Mouse (Mus musculus) layer of hippocampus, postnatal 10 days (tissue): Measurements from ENCODE around the gene Cdc42ep2. TPM values are rescaled to one million over a fixed set of nuclear protein-coding genes. Genes with fewer than 3 reads are reported as not detected.

Experiments used
- DNase-seq, 2 experiments: peaks; one replicate each; pipeline ENCODE4 v3.0.0; 2021; ENCODE audit warnings: low spot score in 2 of 2
- total RNA-seq, 2 experiments: library from RNA; stranded (reverse); gene quantifications; 2 replicates each; pipeline ENCODE4 v1.2.3; 2021

The Cdc42ep2 gene
- total RNA-seq, 2 experiments from 2014 or later: 5.2 to 5.7 TPM

DNA sequence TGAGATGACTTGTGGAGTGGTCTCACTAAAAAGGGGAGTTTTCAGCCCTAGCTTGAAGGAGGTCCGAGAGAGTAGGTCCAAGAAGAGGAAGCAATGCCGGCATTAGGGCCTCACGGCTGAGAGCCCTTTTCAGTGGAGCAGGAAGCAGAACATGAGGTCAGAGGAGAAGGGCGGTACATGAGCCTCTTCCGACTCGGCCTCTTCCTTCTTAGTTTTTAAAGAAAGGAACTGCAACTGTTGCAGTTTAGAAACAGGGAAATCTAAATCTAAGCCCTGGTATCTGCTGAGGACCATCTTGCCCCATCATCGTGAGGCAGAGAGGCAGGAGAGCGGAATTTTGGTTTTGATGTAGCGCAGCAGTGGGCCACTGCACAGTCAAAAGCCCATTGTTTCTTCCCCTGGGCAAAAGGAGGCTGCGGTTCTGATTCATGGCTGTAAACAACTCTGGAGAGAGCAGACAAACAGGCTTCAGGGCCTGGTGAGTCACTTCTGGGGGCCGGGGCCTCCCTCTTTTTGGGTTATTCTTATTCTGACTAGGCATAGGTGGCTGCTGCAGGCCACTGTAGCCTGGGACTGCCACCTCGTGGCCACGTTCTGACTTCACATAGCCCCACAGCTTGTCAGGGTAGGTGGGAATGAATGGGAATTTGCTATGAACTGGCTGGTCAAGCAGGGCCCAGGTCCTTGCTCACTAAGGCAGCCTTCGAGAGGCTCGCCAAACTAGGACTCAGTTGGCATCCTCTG is 46.8 kb downstream of the Cdc42ep2 start, which contains the start of gene Slc25a45:
Gene Slc25a45 (plus strand): TSS at position 191 of the 744 bp plus-strand sequence.
- peak; percentile 73 to 80 for DNase-seq

DNA sequence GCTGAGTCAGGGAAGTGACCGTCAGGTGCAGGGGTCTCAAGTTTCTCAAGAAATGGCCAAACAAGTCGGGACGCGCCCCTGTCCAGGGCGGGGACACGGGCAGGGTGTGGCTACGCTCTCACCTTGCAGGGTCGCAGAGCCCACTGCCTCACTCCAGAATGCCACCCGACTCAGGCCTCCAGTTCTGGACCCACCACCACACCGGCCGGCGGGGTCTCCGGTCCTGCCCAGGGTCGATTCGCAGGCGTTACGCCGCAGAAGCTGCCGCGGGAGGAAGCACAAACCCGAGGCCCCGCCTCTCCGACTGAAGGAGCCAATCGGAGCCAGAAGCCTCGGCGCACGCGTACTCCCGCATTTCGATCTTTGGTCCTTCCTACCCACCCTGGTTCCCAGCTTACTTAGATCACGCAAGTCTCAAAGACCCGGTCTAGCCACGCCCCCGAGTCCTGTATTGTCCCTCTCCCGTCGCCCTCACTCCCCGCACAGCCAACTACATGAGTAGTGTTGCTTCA is 49.6 kb downstream of the Cdc42ep2 start, which contains the start of gene Frmd8:
Gene Frmd8 (minus strand): TSS at position 306 of the 512 bp plus-strand sequence.
- peak; percentile 88 to 93 for DNase-seq

DNA sequence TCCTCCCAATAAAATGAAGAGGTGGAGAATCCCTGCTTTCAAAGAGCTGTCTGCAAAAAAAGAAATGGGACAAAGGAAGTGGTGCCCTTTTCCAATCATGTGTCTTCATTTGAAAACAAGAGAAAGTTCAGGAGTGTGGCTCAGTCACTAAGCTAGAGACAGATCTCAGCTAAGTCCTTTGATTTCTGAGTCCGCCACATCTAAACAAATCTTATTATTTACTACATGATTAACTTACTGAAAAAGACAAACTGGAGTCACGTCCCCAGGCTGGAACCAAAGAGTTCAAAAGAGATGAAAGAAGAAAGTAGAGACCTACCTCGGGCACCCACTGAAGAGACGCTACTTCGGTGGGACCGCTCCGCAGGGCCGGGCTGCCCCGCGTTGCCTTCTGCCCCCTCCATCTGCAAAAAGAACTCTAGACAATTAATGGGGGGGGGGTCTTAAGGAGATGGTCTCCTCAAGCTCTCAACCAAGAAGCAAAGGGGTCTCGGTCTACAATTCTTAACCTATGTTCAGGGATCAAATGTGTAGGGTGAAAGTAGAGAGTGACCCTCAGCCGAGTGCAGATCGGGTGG is 50.1 kb downstream of the Cdc42ep2 start:
- DNase-seq: no peak

DNA sequence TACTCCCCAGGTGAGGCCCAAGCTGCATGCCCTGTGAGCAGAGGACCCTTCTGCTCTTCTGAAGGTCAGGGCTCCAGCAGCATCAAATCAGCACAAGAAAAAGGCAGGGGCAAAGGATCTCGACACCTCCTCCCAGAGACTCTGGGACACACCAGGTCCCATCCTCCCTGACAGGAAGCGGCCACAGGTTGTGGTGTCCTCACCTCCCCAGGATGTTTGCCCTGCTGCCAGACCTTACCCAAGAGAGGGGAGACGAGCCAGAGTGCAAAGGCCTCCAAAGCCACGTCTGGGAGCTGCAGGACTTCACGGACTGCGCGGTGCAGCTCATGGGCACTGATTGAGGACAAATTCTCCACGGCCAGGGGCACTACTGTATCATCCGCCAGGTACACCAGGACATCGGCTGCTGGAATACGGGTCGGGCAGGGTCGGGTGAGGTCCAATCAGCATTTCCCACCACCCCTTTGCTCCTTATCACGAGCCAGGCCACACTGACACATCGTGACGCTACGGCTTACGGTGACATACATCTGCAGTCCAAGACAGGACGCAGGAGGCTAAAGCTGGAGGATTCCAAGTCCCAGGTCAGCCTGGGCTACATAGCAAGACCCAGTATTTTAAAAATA is 51.6 kb downstream of the Cdc42ep2 start:
- DNase-seq: no peak

DNA sequence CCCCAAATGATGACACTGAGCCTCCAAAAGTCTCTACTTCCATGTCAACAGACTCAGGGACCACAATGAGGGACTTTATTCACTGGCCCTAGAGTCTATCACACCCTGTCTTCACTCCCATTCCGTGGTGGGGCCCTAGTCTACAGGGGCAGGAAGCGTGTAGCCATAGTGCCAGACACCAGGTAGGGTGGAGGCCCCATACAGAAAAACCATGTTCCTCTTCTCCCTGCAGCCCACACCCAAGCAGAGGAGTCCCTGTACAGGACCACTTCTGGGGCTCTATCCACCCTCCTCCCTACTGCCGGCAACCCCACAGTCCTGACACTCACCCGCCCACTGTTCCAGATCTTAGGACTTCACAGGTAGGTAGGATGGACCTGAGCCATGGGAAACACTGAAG is 52.1 kb downstream of the Cdc42ep2 start:
- no peak for DNase-seq

DNA sequence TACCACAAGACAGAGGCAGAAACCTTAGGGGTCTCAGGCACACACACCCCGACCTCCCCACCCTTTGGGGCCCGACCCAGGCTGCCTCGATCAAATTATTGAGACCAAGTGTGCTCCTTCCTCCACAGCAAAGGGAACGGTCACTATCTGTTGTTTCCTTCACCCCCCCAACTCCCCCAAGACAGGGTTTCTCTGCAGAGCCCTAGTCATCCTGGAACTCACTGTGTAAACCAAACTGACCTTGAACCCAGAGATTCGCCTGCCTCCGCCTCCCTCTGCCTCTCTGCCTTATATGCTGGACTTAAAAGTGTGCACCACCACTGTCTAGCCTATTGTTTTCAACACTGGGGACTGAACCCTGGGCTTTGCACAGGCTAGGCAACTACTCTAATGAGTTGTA is 52.9 kb downstream of the Cdc42ep2 start:
- no peak for DNase-seq

DNA sequence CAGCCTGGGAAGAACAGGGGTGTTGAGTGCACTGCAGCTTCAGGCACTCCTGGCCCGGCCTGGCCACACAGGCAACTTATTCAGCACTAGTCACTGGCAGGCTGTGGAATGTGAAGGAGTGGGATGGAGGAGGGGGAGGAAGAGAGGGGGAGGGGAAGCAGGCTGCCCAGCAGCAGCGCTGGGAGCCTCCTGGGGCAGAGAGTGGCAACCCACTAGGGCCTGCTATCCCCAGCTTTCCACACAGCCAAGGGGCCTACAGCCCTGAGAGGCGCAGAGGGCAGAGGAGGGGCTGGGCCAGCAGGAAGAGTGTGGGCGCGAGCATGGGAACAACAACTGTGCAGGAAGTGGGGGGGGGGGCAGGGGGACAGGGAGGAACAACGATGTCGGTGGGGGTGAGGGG is 53.3 kb downstream of the Cdc42ep2 start:
- peak in 1 of 2 experiments; percentile 40 for DNase-seq

DNA sequence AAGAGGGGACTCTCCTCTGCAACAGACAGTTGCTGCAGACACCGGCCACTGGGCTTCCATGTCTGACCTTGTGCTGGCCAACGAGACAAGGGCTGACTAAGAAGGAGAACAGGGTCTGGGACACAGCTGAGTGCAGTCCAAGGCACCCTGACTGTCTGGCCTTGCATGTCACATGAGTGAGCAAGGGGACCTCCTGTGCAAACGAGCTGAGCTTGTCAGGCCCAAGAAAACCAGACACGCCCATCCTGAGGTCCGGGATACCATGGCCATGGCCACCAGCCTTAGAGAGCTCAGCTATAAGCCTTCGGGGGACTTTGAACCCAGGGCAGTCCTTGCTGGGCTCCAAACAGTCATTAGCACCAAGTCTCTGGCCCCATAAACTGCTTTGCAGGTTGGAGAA is 56.5 kb downstream of the Cdc42ep2 start:
- DNase-seq: no peak

Other genes starting within 250 kb of the Cdc42ep2 start
- gene Map3k11, start 236.1 kb downstream of the Cdc42ep2 start, total RNA-seq: 10 to 100 TPM; 13.0 to 16.1 TPM
- 10 to 100 TPM; 69.7 to 82.6 TPM for gene Pcnx3, start 235.9 kb downstream of the Cdc42ep2 start, total RNA-seq
- not detected for gene Kcnk7, start 220.4 kb downstream of the Cdc42ep2 start, total RNA-seq
- gene Ehbp1l1, start 198.5 kb downstream of the Cdc42ep2 start, total RNA-seq: 10 to 100 TPM; 33.4 to 41.1 TPM
- gene Fam89b, start 195.2 kb downstream of the Cdc42ep2 start, total RNA-seq: 10 to 100 TPM; 44.4 to 46.5 TPM
- gene Ltbp3, start 183.9 kb downstream of the Cdc42ep2 start, total RNA-seq: 10 to 100 TPM; 33.4 to 35.4 TPM
- gene Scyl1, start 153.4 kb downstream of the Cdc42ep2 start, total RNA-seq: 10 to 100 TPM; 67.3 to 72.8 TPM
- gene Frmd8, start 49.5 kb downstream of the Cdc42ep2 start, total RNA-seq: 10 to 100 TPM; 10.7 to 14.8 TPM
- gene Slc25a45, start 47.0 kb downstream of the Cdc42ep2 start, total RNA-seq: 1 to 10 TPM; 2.1 to 3.6 TPM
- 1 to 10 TPM; 4.4 to 5.5 TPM for gene Tigd3, start 30.7 kb downstream of the Cdc42ep2 start, total RNA-seq
- gene Dpf2, start 11.8 kb downstream of the Cdc42ep2 start, total RNA-seq: 10 to 100 TPM; 76.0 to 79.9 TPM
- 10 to 100 TPM in 1 of 2 experiments, 1 to 10 TPM in 1; 10.0 to 10.1 TPM for gene Pola2, start 39.4 kb upstream of the Cdc42ep2 start, total RNA-seq
- gene Slc22a20, start 61.3 kb upstream of the Cdc42ep2 start, total RNA-seq: not detected
- 10 to 100 TPM; 17.7 to 19.1 TPM for gene Capn1, start 91.1 kb upstream of the Cdc42ep2 start, total RNA-seq
- gene Syvn1, start 121.8 kb upstream of the Cdc42ep2 start, total RNA-seq: 10 to 100 TPM; 40.6 to 41.2 TPM
- gene Mrpl49, start 133.0 kb upstream of the Cdc42ep2 start, total RNA-seq: 10 to 100 TPM; 40.3 to 42.4 TPM
- gene Fau, start 133.0 kb upstream of the Cdc42ep2 start, total RNA-seq: 100 to 1,000 TPM; 656 to 785 TPM
- gene Znhit2, start 136.4 kb upstream of the Cdc42ep2 start, total RNA-seq: 10 to 100 TPM; 37.3 to 41.2 TPM
- 10 to 100 TPM; 60.0 to 70.8 TPM for gene Tm7sf2, start 143.6 kb upstream of the Cdc42ep2 start, total RNA-seq
- 10 to 100 TPM; 82.0 to 92.0 TPM for gene Vps51, start 152.4 kb upstream of the Cdc42ep2 start, total RNA-seq
- gene Tmem262, start 155.2 kb upstream of the Cdc42ep2 start, total RNA-seq: not detected
- gene Gm28374, start 157.4 kb upstream of the Cdc42ep2 start, total RNA-seq: under 1 TPM; 0.56 to 0.85 TPM
- 10 to 100 TPM; 36.8 to 37.6 TPM for gene Zfpl1, start 160.1 kb upstream of the Cdc42ep2 start, total RNA-seq
- 1 to 10 TPM; 1.1 to 1.3 TPM for gene Cdca5, start 160.2 kb upstream of the Cdc42ep2 start, total RNA-seq
- under 1 TPM in 1 of 2 experiments, not detected in 1; 0.80 TPM for gene AC131692.1, start 169.6 kb upstream of the Cdc42ep2 start, total RNA-seq
- gene Naaladl1, start 181.0 kb upstream of the Cdc42ep2 start, total RNA-seq: under 1 TPM; 0.32 to 0.38 TPM
- 10 to 100 TPM; 18.8 to 21.6 TPM for gene Sac3d1, start 193.8 kb upstream of the Cdc42ep2 start, total RNA-seq
- gene Snx15, start 203.5 kb upstream of the Cdc42ep2 start, total RNA-seq: 10 to 100 TPM; 35.0 to 35.4 TPM
- under 1 TPM in 1 of 2 experiments, not detected in 1; 0.59 TPM for gene Batf2, start 216.2 kb upstream of the Cdc42ep2 start, total RNA-seq
- gene Arl2, start 216.7 kb upstream of the Cdc42ep2 start, total RNA-seq: 10 to 100 TPM; 53.0 to 60.2 TPM